Mouse (Mus musculus) c-Kit-positive CD71-negative TER-119-negative erythroid progenitor cells, embryonic 14.5 days (primary cell): ENCODE data around the gene Mfsd11.
"Not testable (repeated sequence)": the region's sequence is repeated elsewhere in the genome, so short reads cannot be mapped to it uniquely, and the experiment has no call there.

Source experiments
- DNase-seq: peaks from one replicate; pipeline ENCODE4 v3.0.0-alpha.2; 2013; ENCODE audit warnings: low read depth

Mfsd11 gene

GRCm38 (mm10) chr11:116848086-116848876 is 4.0 kb upstream of the Mfsd11 start:
- DNase-seq, result no peak

- DNase-seq, result not testable (repeated sequence)
Measured at GRCm38 (mm10) chr11:116848877-116849178, 3.4 kb upstream of the Mfsd11 start.

- no peak for DNase-seq
Measured at GRCm38 (mm10) chr11:116849587-116849986, 2.7 kb upstream of the Mfsd11 start.

- no peak for DNase-seq
Measured at GRCm38 (mm10) chr11:116850085-116850484, 2.2 kb upstream of the Mfsd11 start.

- no peak for DNase-seq
Measured at GRCm38 (mm10) chr11:116850833-116851477, 1.3 kb upstream of the Mfsd11 start.

GRCm38 (mm10) chr11:116851576-116852290 is 507 bp upstream of the Mfsd11 start:
- no peak for DNase-seq

- peak; percentile 89 for DNase-seq
Measured at GRCm38 (mm10) chr11:116852891-116853511, 761 bp downstream of the Mfsd11 start, which contains the start of gene Srsf2. Srsf2 (minus strand) TSS chr11:116853094.

GRCm38 (mm10) chr11:116853512-116853928 is 1.3 kb downstream of the Mfsd11 start:
- DNase-seq, result peak; percentile 84

GRCm38 (mm10) chr11:116854279-116854678 is 2.0 kb downstream of the Mfsd11 start:
- DNase-seq, result no peak

GRCm38 (mm10) chr11:116857183-116857850 is 5.1 kb downstream of the Mfsd11 start:
- no peak for DNase-seq

- no peak for DNase-seq
Measured at GRCm38 (mm10) chr11:116864444-116864843, 12.2 kb downstream of the Mfsd11 start.

- DNase-seq, result no peak
Measured at GRCm38 (mm10) chr11:116865945-116866585, 13.8 kb downstream of the Mfsd11 start.

- DNase-seq, result no peak
Measured at GRCm38 (mm10) chr11:116868129-116868528, 15.9 kb downstream of the Mfsd11 start.

- DNase-seq, result no peak
Measured at GRCm38 (mm10) chr11:116869223-116869622, 17.0 kb downstream of the Mfsd11 start.

GRCm38 (mm10) chr11:116869641-116870040 is 17.4 kb downstream of the Mfsd11 start:
- no peak for DNase-seq

GRCm38 (mm10) chr11:116871538-116871937 is 19.3 kb downstream of the Mfsd11 start:
- DNase-seq, result no peak

GRCm38 (mm10) chr11:116873987-116874386 is 21.7 kb downstream of the Mfsd11 start:
- no peak for DNase-seq

GRCm38 (mm10) chr11:116878454-116878853 is 26.2 kb downstream of the Mfsd11 start:
- DNase-seq, result no peak

GRCm38 (mm10) chr11:116880839-116881238 is 28.6 kb downstream of the Mfsd11 start:
- no peak for DNase-seq

GRCm38 (mm10) chr11:116881440-116881839 is 29.2 kb downstream of the Mfsd11 start:
- DNase-seq, result no peak

GRCm38 (mm10) chr11:116882446-116882845 is 30.2 kb downstream of the Mfsd11 start:
- no peak for DNase-seq
